Mouse (Mus musculus) ES-E14 (cell line): ENCODE data around the gene Ccdc51. TPM values are rescaled to one million over a fixed set of nuclear protein-coding genes. Genes with fewer than 3 reads are reported as not detected.

Source experiments
- DNase-seq: peaks from one replicate; pipeline ENCODE4 v3.0.0-alpha.2; 2013; ENCODE audit warnings: low read depth, low spot score
- H3K27ac ChIP-seq: 2 replicates; pipeline ENCODE4 v1.5.1; 2012; ENCODE audit warnings: low read depth, mild to moderate bottlenecking, low read length, moderate library complexity, mixed read lengths; ENCODE audit not compliant: poor library complexity, insufficient read depth, severe bottlenecking
- H3K36me3 ChIP-seq: 2 replicates; pipeline ENCODE4 v1.6.1; 2012; ENCODE audit warnings: mild to moderate bottlenecking, low read length, moderate library complexity, mixed read lengths; ENCODE audit not compliant: control insufficient read depth, poor library complexity, insufficient read depth, severe bottlenecking
- H3K4me1 ChIP-seq, 2 experiments: fragments of 150-350 bp in 1 of 2; sonication (generic) in 1 of 2; 2 replicates each; pipeline ENCODE4 v1.6.1; 2012; ENCODE audit warnings: low read length in 2 of 2, mild to moderate bottlenecking in 1 of 2, mixed read lengths in 1 of 2; ENCODE audit not compliant: control insufficient read depth in 2 of 2, insufficient read depth in 2 of 2, poor library complexity in 1 of 2
- H3K4me3 ChIP-seq, 2 experiments: fragments of 150-350 bp in 1 of 2; sonication (generic) in 1 of 2; 2 replicates each; pipeline ENCODE4 v1.5.1; 2012; ENCODE audit warnings: low read length in 2 of 2, low read depth in 1 of 2, mild to moderate bottlenecking in 1 of 2, mixed read lengths in 1 of 2; ENCODE audit not compliant: insufficient read depth in 1 of 2, poor library complexity in 1 of 2, severe bottlenecking in 1 of 2
- H3K9ac ChIP-seq: 2 replicates; pipeline ENCODE4 v1.6.1; 2012; ENCODE audit warnings: low read depth, mild to moderate bottlenecking, low read length, mixed read lengths; ENCODE audit not compliant: poor library complexity, insufficient read depth, severe bottlenecking
- H3K9me3 ChIP-seq: fragments of 150-350 bp; sonication (generic); 2 replicates; pipeline ENCODE4 v1.6.1; 2012; ENCODE audit warnings: low read depth, mild to moderate bottlenecking, low read length; ENCODE audit not compliant: control insufficient read depth, insufficient read depth
- CHD2 ChIP-seq: IDR thresholded peaks from 2 replicates; pipeline ENCODE4 v1.6.1; 2014; ENCODE audit warnings: mild to moderate bottlenecking, low read depth, low read length, inconsistent platforms
- HCFC1 ChIP-seq: IDR thresholded peaks from 2 replicates; pipeline ENCODE4 v1.6.1; 2012; ENCODE audit warnings: low read length, inconsistent platforms, borderline replicate concordance; ENCODE audit not compliant: insufficient read depth
- MAFK ChIP-seq: IDR thresholded peaks from 2 replicates; pipeline ENCODE4 v1.6.1; 2014; ENCODE audit warnings: mild to moderate bottlenecking, low read depth, low read length, inconsistent platforms; ENCODE audit not compliant: insufficient read depth
- ZC3H11A ChIP-seq: IDR thresholded peaks from 2 replicates; pipeline ENCODE4 v1.6.1; 2012; ENCODE audit warnings: low read depth, mild to moderate bottlenecking, inconsistent platforms, low read length, borderline replicate concordance
- ZNF384 ChIP-seq: IDR thresholded peaks from 2 replicates; pipeline ENCODE4 v1.6.1; 2012; ENCODE audit warnings: low read depth, low read length, inconsistent platforms
- in situ Hi-C, 2 experiments: fragments of 600-800 bp; cut with MboI; formaldehyde crosslinking; loops; one replicate each; pipeline ENCODE4 v1.15.1; 2025; ENCODE audit warnings: low sequenced_read_pairs in 2 of 2, inconsistent platforms in 1 of 2; ENCODE audit not compliant: unreplicated experiment in 2 of 2
- total RNA-seq: library from RNA; depleted of rRNA; stranded (reverse); fragments of 300-350 nt; gene quantifications from 2 replicates; pipeline ENCODE4 v1.2.3, GENCODE M21; 2012

Ccdc51 gene
- total RNA-seq, 1 experiment: 11.8 TPM

DNA sequence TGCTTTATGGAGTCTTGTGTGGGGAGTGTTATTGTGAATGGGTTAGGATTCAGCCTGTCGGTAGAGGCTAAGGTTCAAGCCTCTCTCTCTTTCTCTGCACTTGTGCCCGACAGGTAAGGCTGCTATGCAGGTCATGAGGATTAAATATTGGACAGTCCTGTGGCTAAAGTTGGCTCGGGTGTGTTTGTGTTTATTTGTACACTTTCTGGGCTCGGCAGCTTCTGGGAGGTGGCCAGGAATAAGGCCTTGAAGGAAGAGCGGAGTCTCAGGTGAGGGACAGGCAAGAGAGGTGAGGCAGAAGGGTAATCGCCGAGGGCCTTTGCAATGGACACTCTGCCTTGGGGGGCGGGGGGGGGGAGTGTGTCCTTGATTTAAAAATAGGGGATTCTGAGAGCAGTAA lies 42.1 kb upstream of the Ccdc51 start:
- in situ Hi-C loops: no loop called here
- Histone ChIP-seq H3K9me3 (no peaks in the 10 kb centered on the region), H3K27ac (no peak overlapping the region), H3K4me3 (no peak overlapping the region), H3K9ac (no peak overlapping the region), H3K36me3 (no peaks in the 10 kb centered on the region), H3K4me1 (peaks cover 0 to 11% of the 10 kb centered on the region in 2 experiments; a peak in 1 of 4 replicates)
- no peak for TF ChIP-seq ZNF384
- TF ChIP-seq ZC3H11A: no peak
- no peak for TF ChIP-seq CHD2
- TF ChIP-seq HCFC1: no peak
- TF ChIP-seq MAFK: no peak
- DNase-seq: no peak

DNA sequence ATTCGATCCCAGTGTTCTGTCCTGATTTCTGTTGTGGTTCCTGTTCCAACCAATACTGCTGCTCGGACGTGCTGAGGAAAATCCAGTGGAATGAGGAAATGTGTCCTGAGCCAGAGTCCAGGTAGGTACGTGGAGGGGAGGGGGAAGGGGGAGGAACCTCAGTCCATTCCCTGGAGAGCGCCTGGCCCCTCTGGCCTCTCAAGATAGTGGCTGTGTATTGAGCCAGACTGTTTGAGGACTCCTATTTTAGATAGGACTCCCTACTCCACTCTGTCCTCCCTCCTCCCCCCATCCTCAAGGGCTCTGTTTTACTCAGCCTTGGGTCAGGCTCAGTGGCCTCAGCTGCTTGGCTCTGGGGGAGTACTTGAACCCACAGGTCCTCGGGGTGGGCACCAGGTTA lies 41.4 kb upstream of the Ccdc51 start:
- Histone ChIP-seq H3K4me1 (peaks cover 0 to 11% of the 10 kb centered on the region in 2 experiments; a peak in 1 of 4 replicates), H3K27ac (no peak overlapping the region), H3K4me3 (no peak overlapping the region), H3K9ac (no peak overlapping the region), H3K36me3 (no peaks in the 10 kb centered on the region), H3K9me3 (no peaks in the 10 kb centered on the region)
- no peak for DNase-seq
- in situ Hi-C loops: no loop called here
- no peak for TF ChIP-seq CHD2
- no peak for TF ChIP-seq ZC3H11A
- TF ChIP-seq MAFK: no peak
- no peak for TF ChIP-seq ZNF384
- TF ChIP-seq HCFC1: no peak

DNA sequence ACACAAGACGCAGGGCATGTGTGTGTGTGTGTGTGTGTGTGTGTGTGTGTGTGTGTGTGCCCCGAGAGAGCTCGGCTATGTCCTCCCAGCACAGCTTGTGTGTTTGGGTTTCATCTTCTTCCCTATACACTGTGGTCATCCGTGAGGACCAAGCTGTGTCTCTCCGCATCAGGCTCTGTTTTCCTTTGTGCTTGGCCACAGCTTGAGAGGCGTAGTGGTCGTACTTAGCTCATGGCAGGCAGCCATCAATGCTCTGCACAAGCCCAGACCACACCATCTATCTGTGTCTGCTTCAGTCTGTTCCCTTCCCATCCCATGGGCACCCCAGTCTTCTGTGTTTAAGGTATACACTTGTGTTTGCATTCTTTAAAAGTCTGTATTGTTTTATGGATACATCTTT lies 40.9 kb upstream of the Ccdc51 start:
- TF ChIP-seq ZNF384 (no peak), HCFC1 (no peak), ZC3H11A (no peak), CHD2 (no peak), MAFK (no peak)
- Histone ChIP-seq H3K27ac (no peak overlapping the region), H3K36me3 (no peaks in the 10 kb centered on the region), H3K9me3 (no peaks in the 10 kb centered on the region), H3K4me3 (no peak overlapping the region), H3K4me1 (peaks cover 0 to 11% of the 10 kb centered on the region in 2 experiments; a peak in 1 of 4 replicates), H3K9ac (no peak overlapping the region)
- in situ Hi-C loops: no loop called here
- DNase-seq: no peak

DNA sequence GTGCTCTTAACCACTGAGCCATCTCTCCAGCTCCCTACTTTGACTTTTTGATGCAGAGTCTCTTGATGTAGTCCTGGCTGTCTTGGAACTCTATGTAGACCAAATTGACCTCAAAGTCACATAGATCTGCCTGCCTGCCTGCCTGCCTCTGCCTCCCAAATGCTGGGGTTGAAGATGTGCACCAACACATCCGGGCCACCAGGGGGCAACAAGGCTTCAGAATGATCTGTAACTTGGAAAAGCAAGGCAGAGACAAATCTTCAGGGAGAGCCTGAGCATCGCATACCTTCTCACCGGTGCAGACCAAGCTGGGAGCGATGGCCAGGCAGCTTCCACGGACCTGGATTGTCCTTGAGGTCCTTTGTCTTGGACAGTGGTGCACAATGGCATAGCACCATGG lies 36.0 kb upstream of the Ccdc51 start:
- in situ Hi-C loops: no loop called here
- peak; percentile 66 for DNase-seq
- peaks cover 0 to 4% of the 10 kb centered on the region in 2 experiments; a peak in 1 of 4 replicates for H3K4me1 ChIP-seq
- no peaks in the 10 kb centered on the region for H3K9me3 ChIP-seq
- H3K9ac ChIP-seq: no peak overlapping the region
- TF ChIP-seq ZNF384 (no peak), ZC3H11A (0 out of 2 replicates have a peak, but pooled peaks have one; percentile 3), MAFK (no peak)
- no peak overlapping the region for H3K27ac ChIP-seq
- peaks cover under 1% of the 10 kb centered on the region; the same call in 1 of the 2 replicates for H3K36me3 ChIP-seq
- H3K4me3 ChIP-seq: no peak overlapping the region

DNA sequence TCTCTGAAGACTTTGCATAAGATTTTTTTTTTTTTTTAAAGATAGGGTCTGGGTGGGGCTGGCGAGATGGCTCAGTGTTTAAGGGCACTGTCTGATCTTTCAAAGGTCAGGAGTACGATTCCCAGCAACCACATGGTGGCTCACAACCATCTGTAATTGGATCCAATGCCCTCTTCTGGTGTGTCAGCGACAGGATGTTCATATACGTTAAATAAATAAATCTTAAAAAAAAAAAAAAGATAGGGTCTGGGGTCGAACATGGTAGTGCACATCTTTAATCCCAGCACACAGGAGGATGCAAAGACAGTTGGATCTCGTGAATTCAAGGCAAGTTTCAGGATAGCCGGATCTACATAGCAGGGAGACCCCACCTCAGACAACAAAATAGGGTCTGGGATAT lies 33.0 kb upstream of the Ccdc51 start:
- DNase-seq: no peak
- Histone ChIP-seq H3K9me3 (no peaks in the 10 kb centered on the region), H3K9ac (no peak overlapping the region; the same call in 1 of the 2 replicates), H3K27ac (no peak overlapping the region; the same call in 1 of the 2 replicates), H3K4me3 (peak overlapping the region; percentile 64; a peak in 2 of 4 replicates), H3K36me3 (peaks cover 6% of the 10 kb centered on the region; the same call in 1 of the 2 replicates), H3K4me1 (peaks cover 0 to 17% of the 10 kb centered on the region in 2 experiments; a peak in 2 of 4 replicates)
- TF ChIP-seq ZNF384 (0 out of 2 replicates have a peak, but pooled peaks have one; percentile 22), CHD2 (no peak), ZC3H11A (no peak), HCFC1 (no peak)
- in situ Hi-C loops: no loop called here
